Mouse (Mus musculus): Measurements from ENCODE around the gene Prss56.

Gene Prss56

DNA sequence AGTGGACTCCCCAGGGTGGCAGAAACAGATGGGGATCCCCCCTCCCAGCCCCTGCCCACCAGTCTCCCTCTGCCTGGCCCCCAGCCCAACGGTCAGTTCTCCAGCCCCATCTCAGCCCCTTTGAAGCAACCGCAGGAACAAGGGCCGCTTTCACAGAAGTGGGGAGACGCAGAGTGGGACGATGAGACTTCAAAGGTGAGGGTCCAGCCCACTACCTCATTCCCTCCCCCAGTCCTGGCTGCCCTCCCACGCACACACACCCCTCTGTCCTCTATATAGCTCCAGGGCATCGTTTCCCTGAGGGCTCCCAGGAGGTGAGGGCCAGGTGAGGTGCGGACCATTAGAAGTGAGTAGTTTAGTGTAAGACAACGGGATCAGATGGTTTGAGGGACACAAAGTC lies at the start of gene Prss56:
Gene Prss56, plus strand, starts transcription at position 301 of the 400 bp plus-strand sequence.
- no peak for DNase-seq

DNA sequence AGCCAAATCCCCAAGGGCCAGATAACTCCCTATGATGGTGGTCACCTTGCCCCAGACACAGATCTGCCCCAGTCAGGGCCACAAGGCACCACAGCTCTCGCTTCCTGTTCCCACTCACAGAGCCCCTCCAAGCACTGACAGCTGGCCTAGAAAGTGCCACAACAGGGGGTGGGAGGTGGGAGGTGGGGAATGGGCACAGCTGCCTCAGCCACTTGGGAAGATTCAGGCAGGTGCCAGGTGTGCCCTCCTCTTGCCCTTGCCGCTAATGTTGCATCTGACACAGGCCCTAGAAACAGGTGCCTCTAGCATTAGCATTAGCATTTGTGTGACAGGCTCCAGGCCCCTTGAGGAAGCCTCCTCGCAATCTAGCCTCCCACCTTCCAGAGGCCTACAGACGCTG lies 41.6 kb upstream of the Prss56 start:
- DNase-seq = no peak

DNA sequence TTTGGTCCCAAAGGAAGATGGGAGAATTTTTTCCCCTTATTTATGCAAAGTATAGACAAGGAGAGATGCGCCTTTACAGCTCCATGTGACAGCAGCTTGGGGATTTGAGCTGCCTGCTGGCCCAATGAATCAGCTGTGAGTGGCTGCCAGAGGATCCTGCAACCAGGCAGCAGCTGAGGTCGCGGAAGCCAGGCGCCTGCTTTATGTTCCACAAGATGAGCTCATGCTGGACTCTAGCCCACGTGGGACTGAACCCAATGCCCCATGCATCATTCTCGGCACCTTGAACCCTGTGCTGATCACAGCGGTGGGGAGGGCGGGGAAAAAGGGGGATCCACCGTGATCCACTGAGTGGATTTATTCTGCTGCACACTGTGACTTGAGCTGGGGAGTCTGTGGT lies 40.7 kb upstream of the Prss56 start:
- no peak for DNase-seq

DNA sequence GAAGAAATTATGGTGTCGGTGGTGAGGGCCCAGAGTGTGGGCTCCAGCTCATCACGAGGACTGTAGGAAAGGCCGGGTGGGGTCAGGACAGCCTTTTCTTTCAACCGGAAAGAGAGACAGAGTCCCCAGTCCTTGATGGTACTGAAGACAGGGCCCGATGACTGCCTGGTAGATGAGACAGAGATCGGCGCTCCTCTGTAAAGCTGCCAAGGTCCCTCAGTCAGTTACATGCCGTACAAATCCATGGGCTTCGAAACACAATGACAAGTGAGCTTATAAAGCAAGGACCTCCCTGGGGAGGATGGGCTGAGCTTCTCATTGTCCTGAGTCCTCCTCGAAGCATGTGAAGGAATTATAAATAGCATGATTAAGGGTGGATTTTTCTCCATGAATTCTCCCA lies 40.0 kb upstream of the Prss56 start:
- no peak for DNase-seq

DNA sequence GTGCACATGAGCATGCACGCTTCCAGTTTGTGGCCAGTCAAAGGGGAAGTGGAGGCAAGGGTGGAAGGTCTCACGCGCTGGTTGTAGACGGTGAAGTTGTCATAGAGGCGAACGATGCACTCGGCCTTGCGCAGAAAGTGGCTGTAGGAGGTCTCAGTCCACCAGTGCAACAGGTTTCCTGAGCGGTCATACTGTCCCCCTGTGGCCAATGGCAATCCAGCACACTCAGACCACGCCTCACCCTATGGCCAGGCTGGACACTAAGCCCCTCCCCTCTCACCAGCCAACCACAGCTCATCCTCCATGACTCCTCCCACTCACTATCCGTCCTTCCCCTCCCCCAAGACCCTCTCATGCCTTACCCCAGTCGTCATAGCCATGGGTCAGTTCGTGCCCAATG lies 33.7 kb upstream of the Prss56 start:
- no peak for DNase-seq

DNA sequence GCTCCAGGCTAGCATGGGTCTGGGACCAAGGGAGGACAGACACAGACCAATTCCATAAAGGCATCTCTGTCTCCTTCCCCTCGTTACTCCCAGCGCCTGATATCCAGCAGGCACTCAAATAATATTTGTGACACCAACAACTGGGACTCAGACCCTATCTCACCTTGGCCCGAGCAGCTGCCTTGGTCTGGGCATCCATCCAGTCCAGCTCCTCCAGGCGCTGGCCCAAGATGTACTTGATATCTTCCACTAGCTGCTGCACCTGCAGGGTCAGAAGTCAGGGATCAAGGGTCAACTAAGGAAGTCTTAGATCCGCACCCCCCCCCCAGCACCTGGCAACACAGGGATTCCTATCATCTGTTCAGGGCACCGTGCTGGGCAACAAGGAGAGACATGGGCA lies 31.8 kb upstream of the Prss56 start:
- no peak for DNase-seq

DNA sequence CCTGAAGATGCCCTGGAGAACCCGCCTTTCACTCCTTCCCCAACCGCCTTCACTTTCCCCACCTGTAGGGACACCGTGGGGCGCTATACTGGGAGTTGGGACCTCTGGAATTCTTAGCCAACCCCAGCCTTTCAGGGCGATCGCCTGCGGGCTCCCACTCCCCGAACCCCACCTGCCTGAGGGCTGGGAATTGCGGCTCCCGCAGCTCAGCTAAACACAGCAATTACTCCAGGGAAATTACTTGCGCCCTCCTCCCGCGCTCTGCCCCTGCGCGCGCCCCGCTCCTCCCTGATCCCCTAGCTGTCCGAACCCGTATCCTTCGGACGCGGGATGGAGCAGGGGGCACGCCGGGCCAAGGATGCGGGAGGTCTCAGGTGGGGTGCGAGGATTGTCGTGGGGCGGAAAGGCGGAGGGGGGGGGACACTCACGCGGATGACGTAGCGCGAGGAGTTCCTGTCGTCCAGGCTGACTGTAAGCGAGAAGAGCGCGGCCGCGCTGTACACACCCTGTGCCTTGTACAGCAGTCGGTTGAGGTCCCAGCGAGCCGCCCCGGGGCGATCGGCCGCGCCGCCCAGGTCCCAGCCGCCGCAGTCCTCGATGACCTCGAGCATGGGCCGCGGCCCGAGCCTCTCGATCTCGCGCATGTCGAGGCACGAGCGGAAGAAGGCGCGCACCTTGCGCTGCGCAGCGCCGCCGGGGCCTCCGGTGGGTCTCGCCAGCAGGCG lies 29.2 kb upstream of the Prss56 start:
- no peak for DNase-seq

DNA sequence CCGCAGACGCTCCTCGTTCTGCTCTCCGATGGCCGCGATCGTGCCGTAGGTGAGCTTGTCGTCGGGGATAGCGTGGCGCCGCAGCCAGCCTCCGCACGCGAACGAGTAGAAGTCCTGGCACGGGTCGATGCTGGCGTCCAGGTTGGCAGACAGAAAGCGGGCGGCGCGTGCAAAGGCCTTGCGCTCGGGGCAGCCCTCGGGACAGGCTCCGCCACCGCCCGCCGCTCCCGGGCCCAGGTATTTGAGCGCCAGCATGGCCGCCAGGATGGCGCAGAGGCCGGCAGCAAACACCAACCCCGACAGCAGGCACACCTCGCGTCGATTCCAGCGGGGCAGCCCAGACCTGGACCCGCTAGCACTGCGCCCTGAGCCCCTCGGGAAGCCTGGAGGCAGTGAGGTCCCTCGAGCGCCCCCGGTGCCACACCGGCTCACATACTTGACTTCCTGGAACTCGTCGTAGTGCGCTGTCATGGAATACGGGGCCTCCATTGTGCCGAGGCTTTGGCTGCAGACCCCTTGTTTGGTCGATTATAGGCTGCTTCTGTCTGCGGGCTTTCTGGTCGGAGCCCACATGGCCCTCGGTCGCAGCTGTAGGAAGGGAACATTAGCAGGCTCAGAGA lies 28.5 kb upstream of the Prss56 start:
- no peak for DNase-seq

DNA sequence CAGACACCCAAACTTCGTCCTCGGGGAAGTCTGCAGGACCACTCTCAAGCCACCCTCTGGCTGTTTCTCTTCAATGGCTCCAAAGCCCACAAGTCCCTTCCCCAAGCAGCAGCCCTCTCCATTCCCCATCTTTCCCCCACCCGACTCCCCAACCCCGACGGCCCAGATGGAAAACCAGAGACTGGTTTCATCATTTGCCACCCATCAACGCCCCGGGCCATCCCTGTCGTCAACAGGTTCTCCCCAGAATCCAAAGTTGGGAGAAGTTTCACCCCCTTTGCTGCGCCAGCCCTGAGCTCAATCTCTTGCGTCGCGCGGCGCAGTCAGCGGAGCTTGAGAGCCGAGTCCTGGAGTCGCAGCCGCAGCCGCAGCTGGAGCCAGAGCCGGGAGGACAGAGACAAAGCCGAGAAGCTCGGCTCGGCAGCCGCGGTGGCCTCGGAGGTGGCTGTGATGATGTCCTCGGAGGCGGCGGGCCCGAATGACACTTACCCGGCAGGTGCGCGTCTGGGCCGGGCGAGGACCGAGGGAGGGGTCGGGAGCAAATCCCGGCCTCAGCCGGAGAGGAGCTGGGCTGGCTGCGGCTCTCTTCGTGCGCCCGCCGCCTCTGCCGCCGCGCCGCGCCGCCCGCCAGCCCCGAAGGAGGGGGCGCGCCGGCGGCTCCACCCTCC lies 27.4 kb upstream of the Prss56 start:
- DNase-seq = peak; percentile 19

DNA sequence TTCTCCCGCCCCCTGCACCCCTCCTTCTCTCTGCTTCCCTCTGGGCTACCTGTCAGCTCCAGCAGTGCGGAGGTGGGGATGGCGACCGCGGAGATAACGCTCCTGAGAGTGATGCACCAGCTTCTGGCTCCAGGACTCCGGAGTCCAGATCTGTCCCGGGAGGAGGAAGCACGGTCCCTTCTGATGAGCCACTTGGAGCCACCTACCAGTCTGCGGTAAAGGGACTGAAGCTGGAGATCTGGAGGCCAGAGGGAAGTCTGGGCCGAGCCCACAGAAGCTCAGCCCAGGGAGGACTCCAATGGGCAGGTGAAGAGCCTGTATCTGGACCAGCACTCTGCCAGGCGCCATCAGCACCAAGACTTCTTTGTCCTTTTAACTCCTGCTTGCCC lies 26.9 kb upstream of the Prss56 start, which contains the start of gene Ecel1:
Gene Ecel1, minus strand, starts transcription at position 323 of the 389 bp plus-strand sequence.
- no peak for DNase-seq

DNA sequence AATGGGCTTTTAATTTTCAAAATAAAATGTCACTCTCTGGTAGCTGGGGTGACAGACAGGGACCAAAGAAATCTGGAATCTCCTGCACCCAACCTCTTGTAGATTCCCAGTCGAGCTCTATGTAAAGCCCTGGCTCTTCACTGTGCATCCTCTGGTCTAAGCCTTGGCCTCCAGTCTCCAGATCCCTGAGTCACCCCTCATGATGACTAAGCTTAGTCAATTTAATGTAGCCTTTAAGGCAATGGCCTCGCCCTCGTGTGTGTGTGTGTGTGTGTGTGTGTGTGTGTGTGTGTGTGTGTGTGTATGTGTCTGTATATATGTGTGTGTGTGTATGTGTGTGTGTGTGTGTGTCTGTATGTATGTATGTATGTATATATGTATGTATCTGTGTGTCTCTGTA lies 23.7 kb upstream of the Prss56 start:
- no peak for DNase-seq

DNA sequence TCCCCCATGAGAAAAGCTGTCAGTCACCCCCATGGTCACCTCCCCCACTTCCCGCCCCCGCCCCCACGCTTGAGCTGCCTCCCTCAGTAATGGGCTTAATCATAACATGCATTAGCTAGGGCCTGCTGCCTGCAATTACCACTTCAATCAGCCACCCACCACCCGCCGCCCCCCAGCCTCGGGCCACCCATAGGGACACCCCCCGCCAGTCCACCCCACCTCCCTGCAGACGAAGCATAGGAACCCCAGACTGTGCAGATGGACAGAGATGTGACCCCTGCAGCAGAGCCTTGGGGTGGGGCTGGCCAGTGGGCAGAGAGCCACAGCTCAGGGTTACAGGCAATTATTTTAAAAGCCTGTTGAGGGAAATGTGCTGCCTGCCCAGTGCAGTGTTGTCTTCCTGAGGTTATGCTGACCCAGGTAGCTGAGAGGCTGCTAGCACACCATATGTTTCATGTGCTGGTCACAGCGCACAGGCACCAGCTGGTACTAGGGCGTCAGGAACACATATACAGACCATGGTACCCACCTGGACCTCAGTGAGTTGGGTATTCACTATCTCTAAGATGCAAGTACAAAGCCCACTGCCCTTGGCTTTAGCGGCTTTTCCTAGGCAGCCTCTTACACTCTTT lies 18.8 kb upstream of the Prss56 start:
- no peak for DNase-seq

DNA sequence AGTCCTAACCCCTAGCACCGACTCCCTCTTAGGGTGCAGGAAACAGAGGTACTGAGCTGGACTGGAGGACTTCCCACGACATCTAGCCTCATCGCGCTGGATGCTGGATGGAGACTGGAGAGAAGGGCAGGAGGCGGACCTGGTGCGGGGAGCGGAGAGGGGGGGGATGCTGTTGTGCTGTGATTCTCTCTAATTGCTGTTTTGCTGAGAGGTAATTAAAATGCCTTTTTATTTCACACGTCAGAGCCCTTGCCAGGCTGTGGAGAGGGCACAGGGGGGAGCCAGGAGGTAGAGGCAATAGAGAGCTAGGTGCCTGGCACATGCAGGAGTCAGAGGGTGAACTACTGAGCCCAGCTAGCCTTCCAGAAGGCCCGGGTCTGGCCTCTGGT lies 18.3 kb upstream of the Prss56 start:
- DNase-seq = no peak

DNA sequence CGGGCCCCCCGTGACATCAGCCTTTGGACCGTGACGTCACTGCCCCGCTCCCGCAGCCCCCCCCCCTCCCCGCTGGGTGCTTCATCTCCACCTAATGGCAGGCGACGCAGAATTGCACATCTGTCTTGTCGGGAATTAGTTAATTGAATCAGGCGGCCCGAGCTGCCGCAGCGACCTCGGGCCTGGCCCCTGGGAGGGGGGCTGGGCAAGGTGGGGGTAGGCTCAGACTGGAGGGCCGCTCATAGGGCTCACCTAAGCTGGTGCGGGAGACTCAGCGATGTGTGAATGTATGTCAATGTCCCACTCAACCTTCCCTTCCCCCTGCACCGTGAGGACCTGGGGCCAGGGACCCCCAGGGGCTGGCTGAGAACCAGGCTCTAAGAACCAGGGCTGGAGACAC lies 12.7 kb upstream of the Prss56 start:
- DNase-seq = no peak

DNA sequence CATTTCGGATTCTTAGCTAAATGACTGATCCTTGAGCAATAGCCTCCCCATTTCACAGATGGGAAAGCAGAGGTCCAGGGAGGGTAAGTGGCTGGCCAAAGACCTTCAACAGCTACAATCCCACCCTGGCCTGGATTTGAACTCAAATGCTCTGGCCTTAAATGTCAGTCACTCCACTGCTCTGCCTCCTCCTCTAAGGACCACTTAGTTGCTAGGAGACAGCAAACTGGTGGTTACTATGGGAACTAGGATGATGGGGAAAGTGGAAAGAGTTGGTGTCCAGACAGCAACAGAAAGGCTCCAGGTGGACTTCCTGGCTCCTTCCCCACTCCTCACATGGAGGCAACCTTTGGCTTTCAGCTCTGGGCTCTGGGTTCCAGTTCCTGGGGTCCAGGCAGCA lies 11.8 kb upstream of the Prss56 start:
- no peak for DNase-seq

DNA sequence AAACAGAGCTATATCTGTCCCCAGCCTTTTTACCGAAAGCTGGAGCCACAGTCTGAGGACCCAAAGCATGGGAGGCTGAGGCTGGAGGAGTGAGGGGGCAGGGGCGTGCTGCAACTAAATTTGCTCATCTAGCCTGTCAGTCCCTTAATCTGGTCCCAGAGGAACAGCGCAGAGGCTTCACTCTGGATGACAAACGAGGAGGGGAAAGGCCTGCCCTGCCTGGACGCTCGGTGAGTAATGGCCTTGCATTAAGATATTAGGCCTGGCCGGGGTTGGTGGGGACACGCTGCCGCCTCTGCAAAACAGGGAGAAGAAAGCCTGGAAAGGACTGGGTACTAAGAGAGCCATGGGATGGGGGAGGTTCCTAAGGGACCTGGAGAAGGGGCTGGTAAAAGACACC lies 10.8 kb upstream of the Prss56 start:
- no peak for DNase-seq

DNA sequence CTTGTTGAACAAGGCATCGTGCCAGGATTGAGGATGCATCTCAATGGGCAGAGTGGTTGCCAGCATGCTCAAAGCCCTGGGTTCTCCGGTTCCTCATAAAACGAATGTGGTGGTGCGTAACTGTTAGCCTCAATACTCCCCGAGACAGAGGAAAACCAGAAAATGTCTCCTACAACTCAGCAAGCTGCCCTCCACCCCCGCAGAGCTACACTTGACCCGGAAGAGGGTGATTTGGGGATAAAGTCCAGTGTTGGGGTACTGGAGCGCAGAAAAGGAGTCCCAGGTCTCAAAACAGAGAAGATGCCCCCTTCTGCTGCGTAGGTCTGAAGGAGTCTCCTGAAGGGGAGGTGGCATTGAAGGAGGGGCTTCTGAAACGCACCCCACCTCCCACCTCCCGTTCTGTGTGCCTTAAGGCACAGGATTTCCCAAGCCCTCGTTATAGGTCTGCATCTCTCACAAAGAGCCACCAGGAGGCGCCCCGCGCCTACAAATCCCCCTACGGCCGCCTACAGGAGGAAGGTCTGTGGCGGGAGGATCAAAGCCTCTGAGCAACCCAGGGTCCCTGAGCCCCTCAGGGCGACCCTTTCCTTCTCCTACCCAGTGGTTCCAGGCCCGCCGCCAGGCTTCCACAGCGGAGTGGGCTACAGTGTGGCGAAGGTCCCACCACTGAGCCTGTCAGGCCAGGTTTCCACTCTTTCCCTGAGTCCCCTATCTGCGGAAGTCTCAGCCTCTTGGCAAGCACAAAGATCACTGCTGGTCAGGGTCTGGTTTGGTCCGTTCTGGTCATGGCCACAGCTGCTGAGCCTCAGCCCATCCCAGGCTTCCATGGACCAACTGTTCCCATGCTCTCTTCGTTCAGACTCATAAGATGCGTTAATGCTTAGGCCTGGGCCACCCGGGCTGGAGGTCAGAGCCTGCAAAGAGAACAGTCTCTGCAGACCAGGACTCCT lies 8.8 kb upstream of the Prss56 start:
- DNase-seq = peak; percentile 26

DNA sequence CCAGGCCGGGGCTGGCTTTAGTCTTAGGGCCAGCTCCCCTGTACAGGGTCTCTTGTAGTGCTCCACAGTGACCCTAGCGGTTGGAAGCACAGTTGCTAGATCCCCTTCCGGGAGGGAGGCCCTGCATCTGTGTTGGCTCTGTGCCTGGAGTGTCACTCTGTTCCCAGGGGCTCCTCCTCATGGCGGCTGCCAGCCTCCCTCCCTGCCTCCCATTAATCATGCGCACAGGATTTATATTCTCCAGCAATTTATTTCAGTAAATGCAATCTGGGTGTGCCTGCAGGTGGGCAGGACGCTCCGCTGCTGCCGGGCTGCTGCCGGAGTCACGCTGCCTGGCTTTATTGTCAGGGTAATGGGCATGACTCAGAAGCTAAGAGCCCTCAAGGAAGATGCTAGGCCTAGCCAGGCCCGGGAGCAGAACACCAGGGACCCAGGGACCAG lies 7.2 kb upstream of the Prss56 start:
- DNase-seq = peak; percentile 58

DNA sequence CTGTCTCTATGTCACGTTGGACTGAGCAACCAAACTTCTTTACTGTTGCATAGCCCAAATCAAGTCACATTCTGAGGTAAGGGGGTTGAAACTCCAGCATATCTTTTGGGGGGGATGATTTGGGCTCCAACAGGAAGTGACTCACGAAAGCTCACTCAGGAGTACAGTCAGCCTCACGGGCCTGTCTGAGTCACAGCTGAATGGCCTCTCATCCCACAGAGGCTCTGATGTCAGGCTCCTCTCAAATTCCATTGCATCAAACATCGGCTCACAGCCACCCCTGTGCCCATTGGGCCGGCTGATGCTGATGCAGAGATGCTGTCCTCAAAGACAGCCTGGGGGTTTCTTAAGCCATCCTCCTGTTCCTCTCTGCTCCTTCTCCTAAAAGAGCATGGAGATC lies 2.2 kb upstream of the Prss56 start:
- peak; percentile 37 for DNase-seq

DNA sequence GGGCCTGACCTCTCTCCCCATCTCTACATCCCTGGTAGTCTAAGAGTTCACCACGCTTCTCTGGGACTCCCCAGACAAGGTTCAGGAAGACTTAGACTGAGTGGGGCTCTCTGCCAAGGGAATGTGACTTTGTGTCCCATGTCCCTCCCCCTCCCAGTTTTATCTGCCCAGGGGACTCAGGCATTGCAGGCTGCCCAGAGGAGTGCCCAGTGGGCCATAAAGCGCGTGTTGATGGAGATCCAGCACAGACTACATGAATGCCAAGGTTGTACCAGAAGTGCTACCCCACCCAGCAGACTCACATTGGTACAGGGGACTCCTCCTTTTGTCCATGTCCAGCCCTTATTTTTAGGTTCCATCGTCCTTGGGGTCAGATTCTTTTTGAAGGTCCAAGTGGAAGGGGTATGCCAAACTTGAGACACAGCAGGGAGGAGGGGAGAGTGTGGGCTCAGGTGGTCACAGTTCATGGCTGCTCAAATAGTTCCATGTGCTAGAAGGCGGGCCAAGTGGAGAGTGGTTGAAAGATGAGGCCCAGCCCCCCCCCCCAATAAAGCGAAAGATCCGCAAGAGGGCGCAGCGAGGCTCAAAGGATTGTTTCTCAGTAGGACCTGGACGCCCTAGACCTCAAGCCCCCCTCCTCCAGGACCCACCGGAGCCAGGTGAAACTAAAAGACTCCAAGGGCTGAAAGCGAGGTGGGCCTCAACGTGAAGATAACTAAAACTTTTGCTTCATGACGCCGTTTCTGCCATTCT lies 1.1 kb downstream of the Prss56 start:
- DNase-seq = no peak

DNA sequence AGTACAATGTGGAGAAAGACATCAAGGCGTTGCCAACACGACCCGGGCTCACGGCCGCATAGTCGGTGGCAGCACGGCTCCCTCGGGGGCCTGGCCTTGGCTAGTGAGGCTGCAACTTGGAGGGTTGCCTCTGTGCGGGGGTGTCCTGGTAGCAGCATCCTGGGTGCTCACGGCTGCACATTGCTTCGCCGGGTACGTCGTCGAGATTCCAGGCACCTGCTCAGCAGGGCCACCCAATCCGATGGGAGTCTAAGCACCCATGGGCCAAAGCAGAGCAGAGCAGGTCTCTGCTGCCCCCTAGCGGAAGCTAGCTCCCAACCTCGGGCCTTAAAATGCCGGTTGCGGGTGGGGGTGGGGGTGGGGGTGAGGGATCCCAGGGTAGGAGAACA lies 1.6 kb downstream of the Prss56 start:
- peak; percentile 76 for DNase-seq

DNA sequence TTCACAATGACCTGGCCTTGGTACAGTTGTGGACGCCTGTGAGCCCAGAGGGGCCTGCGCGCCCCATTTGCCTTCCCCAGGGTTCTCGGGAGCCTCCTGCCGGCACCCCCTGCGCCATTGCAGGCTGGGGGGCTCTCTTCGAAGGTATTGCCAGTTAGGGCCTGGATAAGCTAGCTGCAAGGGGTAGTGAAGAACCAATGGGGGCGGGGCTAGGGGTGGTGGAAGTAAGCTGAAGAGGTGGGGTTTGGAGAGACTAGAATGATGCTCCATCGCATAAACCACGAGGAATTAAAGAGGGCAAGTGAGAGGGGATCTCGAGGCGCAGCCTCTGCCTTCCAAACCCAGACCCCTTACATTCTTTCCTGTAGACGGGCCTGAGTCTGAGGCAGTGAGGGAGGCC lies 2.4 kb downstream of the Prss56 start:
- DNase-seq = no peak

Measured in right cerebral cortex, adult 18-20 months (tissue).